Mouse (Mus musculus) kidney, adult 2 months (tissue): ENCODE data around the gene Pom121l2. TPM values are rescaled to one million over a fixed set of nuclear protein-coding genes. Genes with fewer than 3 reads are reported as not detected.

Experiments used
- DNase-seq: peaks from one replicate; pipeline ENCODE4 v3.0.0; 2021
- H3K27ac ChIP-seq: fragments of 200-500 bp; 2 replicates; pipeline ENCODE4 v1.5.1; 2012; ENCODE audit warnings: low read depth, low read length, control low read depth, inconsistent platforms; ENCODE audit not compliant: insufficient read depth
- H3K27me3 ChIP-seq: fragments of 200-500 bp; replicated peaks from 2 replicates; pipeline ENCODE4 v1.6.1; 2012; ENCODE audit warnings: mild to moderate bottlenecking, moderate library complexity, low read length, inconsistent platforms; ENCODE audit not compliant: control insufficient read depth, insufficient read depth
- H3K36me3 ChIP-seq: fragments of 200-500 bp; 2 replicates; pipeline ENCODE4 v1.6.1; 2012; ENCODE audit warnings: mild to moderate bottlenecking, moderate library complexity, low read length, inconsistent platforms; ENCODE audit not compliant: control insufficient read depth, insufficient read depth
- H3K4me1 ChIP-seq: fragments of 200-500 bp; 2 replicates; pipeline ENCODE4 v1.6.1; 2011; ENCODE audit warnings: low read length; ENCODE audit not compliant: control insufficient read depth, insufficient read depth
- H3K4me3 ChIP-seq: fragments of 200-500 bp; 2 replicates; pipeline ENCODE4 v1.5.1; 2011; ENCODE audit warnings: mild to moderate bottlenecking, low read depth, low read length, control low read depth; ENCODE audit not compliant: insufficient read depth
- CTCF ChIP-seq: fragments of 200-500 bp; conservative IDR thresholded peaks from 2 replicates; pipeline ENCODE4 v1.5.1; 2011; ENCODE audit warnings: low read depth, mild to moderate bottlenecking, control low read depth, low read length, moderate library complexity, mixed read lengths; ENCODE audit not compliant: insufficient read depth, insufficient read length
- POLR2A ChIP-seq: fragments of 200-500 bp; IDR thresholded peaks from one replicate; pipeline ENCODE4 v1.6.1; 2011; ENCODE audit warnings: low read depth, low read length, control low read depth
- WGBS: fragments of 180-500 bp; shearing (Covaris S2); methylation state at CpG from one replicate; pipeline ENCODE4 v1.1.7; 2018; 5-methylcytosine and 5-hydroxymethylcytosine counted together
- polyA plus RNA-seq: library from polyadenylated mRNA; depleted of rRNA; stranded (reverse); fragments of >200 nt; gene quantifications from 2 replicates; pipeline ENCODE4 v1.2.3, GENCODE M21; 2012; rRNA removed

Gene Pom121l2
- polyA plus RNA-seq, 1 experiment: 0.06 TPM

- no peak for DNase-seq
- 69% methylated on average over 2 of the region's 2 CpGs for WGBS
- Histone ChIP-seq H3K27ac (no peak overlapping the region), H3K27me3 (no peaks in the 10 kb centered on the region), H3K36me3 (no peaks in the 10 kb centered on the region), H3K4me1 (peaks cover 12% of the 10 kb centered on the region; the same call in 1 of the 2 replicates), H3K4me3 (no peak overlapping the region)
- TF ChIP-seq POLR2A (no peak), CTCF (no peak)
Measured at GRCm38 (mm10) chr13:22037415-22037814, 56.4 kb downstream of the Pom121l2 start.

Other genes with a start within 250 kb of the Pom121l2 start
- 0.75 and 1.1 TPM in 2 replicates for gene Hist1h4j, start 246.1 kb upstream of the Pom121l2 start, polyA plus RNA-seq
- 2.6 and 6.8 TPM in 2 replicates for gene Hist1h4k, start 230.7 kb upstream of the Pom121l2 start, polyA plus RNA-seq
- gene Hist1h2ak, start 227.4 kb upstream of the Pom121l2 start, polyA plus RNA-seq: 0.72 and 0.77 TPM in 2 replicates
- gene Hist1h2bn, start 227.1 kb upstream of the Pom121l2 start, polyA plus RNA-seq: not detected in 2 replicates
- 0.14 TPM in 1 of 2 replicates, not detected in the other for gene Hist1h1b, start 200.6 kb upstream of the Pom121l2 start, polyA plus RNA-seq
- 1.1 and 3.3 TPM in 2 replicates for gene Hist1h3i, start 197.8 kb upstream of the Pom121l2 start, polyA plus RNA-seq
- 0.33 TPM in 1 of 2 replicates, not detected in the other for gene Hist1h2an, start 194.0 kb upstream of the Pom121l2 start, polyA plus RNA-seq
- gene Hist1h2bp, start 193.7 kb upstream of the Pom121l2 start, polyA plus RNA-seq: 0.43 TPM in 1 of 2 replicates, not detected in the other
- gene Hist1h2bq, start 171.0 kb upstream of the Pom121l2 start, polyA plus RNA-seq: 1.4 and 2.7 TPM in 2 replicates
- not detected in 2 replicates for gene Hist1h2ao, start 170.7 kb upstream of the Pom121l2 start, polyA plus RNA-seq
- gene Hist1h4m, start 169.4 kb upstream of the Pom121l2 start, polyA plus RNA-seq: not detected in 2 replicates
- gene Hist1h4n, start 149.0 kb upstream of the Pom121l2 start, polyA plus RNA-seq: 3.6 and 5.2 TPM in 2 replicates
- 7.6 and 8.6 TPM in 2 replicates for gene Hist1h2ap, start 147.7 kb upstream of the Pom121l2 start, polyA plus RNA-seq
- gene Hist1h2br, start 147.5 kb upstream of the Pom121l2 start, polyA plus RNA-seq: 1.3 and 2.1 TPM in 2 replicates
- 0.39 and 0.44 TPM in 2 replicates for gene Zfp184, start 36.1 kb upstream of the Pom121l2 start, polyA plus RNA-seq
- 0.22 TPM in 1 of 2 replicates, not detected in the other for gene Prss16, start 28.5 kb downstream of the Pom121l2 start, polyA plus RNA-seq
- gene Hist1h2ah, start 54.4 kb downstream of the Pom121l2 start, polyA plus RNA-seq: 0.95 and 3.4 TPM in 2 replicates
- 4.2 and 6.0 TPM in 2 replicates for gene Hist1h2bk, start 54.7 kb downstream of the Pom121l2 start, polyA plus RNA-seq
- gene Hist1h4i, start 60.2 kb downstream of the Pom121l2 start, polyA plus RNA-seq: 10.5 and 12.5 TPM in 2 replicates
- 0.76 TPM in 1 of 2 replicates, not detected in the other for gene Hist1h2ag, start 61.8 kb downstream of the Pom121l2 start, polyA plus RNA-seq
- gene Hist1h2bj, start 62.0 kb downstream of the Pom121l2 start, polyA plus RNA-seq: 0.92 and 1.0 TPM in 2 replicates
- not detected in 2 replicates for gene Vmn1r188, start 103.2 kb downstream of the Pom121l2 start, polyA plus RNA-seq
- gene Vmn1r189, start 124.6 kb downstream of the Pom121l2 start, polyA plus RNA-seq: not detected in 2 replicates
- gene Vmn1r191, start 202.8 kb downstream of the Pom121l2 start, polyA plus RNA-seq: not detected in 2 replicates
- not detected in 2 replicates for gene Vmn1r192, start 209.9 kb downstream of the Pom121l2 start, polyA plus RNA-seq
- gene Vmn1r193, start 242.0 kb downstream of the Pom121l2 start, polyA plus RNA-seq: not detected in 2 replicates